Mouse (Mus musculus): Measurements from ENCODE around the gene Dnajc5g.

DNA sequence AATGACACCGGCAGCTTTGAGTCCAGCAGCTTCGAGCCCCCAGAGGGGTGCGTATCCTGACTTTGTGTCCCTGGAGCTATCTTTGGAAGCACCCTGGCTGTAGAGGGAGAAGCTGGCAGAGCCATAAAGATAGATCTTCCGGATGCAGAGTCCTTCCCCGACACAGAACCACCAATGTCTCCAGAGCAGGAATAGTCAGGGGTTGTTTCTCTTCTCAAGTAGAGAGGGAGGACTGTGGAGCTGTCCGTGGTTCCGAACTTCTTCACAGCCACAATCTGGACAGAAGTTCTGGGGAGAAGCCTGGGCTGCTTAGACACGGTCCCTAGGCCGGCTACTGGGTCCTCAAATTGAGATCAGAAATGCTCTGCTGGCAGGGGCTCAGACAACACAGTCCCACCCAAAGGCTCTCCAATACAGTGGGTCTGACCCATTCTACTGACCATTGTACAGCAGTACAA lies 32.9 kb downstream of the Dnajc5g start:
- TF ChIP-seq POLR2A (IDR thresholded peaks at IDR 0.05; ENCODE audit: low read depth, low read length) (no peak), CTCF (IDR thresholded peaks at IDR 0.05; ENCODE audit: extremely low read depth, insufficient read depth, insufficient read length, insufficient replicate concordance) (no peak)
